Mouse (Mus musculus): ENCODE measurements around the gene Col5a1.

DNA sequence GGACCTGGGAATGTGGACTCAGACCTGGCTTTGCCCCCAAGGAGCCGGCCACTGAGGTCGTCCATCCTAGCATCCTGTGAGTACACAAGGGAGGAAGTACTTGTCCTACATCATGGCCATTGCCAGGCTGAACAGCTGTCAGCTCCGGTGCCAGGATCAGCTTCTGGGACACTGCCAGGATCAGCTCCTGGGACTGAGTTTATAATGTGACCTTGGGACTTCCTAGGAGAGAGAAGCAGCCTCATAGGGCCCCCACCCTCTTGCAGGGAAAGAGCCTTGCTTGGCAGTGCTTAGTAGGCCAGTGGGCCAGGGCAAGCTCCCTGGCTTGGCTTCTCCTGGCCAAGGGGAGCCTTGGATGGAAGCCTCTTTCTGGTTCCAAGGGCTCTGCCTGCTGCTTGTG lies 67.6 kb downstream of the Col5a1 start:
- TF ChIP-seq CTCF (IDR thresholded peaks at IDR 0.05; ENCODE audit: low read depth) (no peak), EP300 (IDR thresholded peaks at IDR 0.05; ENCODE audit: low read depth) (no peak)
